Mouse (Mus musculus) embryo, embryonic 10.5 days (tissue): ENCODE measurements around the gene Chchd6.

Experiments
- DNase-seq: peaks from one replicate; pipeline ENCODE4 v3.0.0-alpha.2; 2015; ENCODE audit warnings: low spot score

Gene Chchd6

GRCm38 (mm10) chr6:89452976-89453674 is 142.3 kb downstream of the Chchd6 start:
- DNase-seq, result peak; percentile 3

- no peak for DNase-seq
These were observed 143.1 kb downstream of the Chchd6 start for GRCm38 (mm10) chr6:89452356-89452755.

GRCm38 (mm10) chr6:89448736-89449135 is 146.7 kb downstream of the Chchd6 start:
- DNase-seq, result no peak

- no peak for DNase-seq
These were observed 154.8 kb downstream of the Chchd6 start for GRCm38 (mm10) chr6:89440671-89441070.

GRCm38 (mm10) chr6:89431920-89432482 is 163.5 kb downstream of the Chchd6 start:
- DNase-seq, result no peak

GRCm38 (mm10) chr6:89430749-89431148 is 164.7 kb downstream of the Chchd6 start:
- DNase-seq, result no peak

GRCm38 (mm10) chr6:89428661-89429375 is 166.6 kb downstream of the Chchd6 start:
- no peak for DNase-seq

- DNase-seq, result no peak
These were observed 171.0 kb downstream of the Chchd6 start for GRCm38 (mm10) chr6:89424461-89424860.

- no peak for DNase-seq
These were observed 172.8 kb downstream of the Chchd6 start for GRCm38 (mm10) chr6:89422621-89423020.

GRCm38 (mm10) chr6:89421922-89422321 is 173.5 kb downstream of the Chchd6 start:
- no peak for DNase-seq

GRCm38 (mm10) chr6:89421503-89421902 is 173.9 kb downstream of the Chchd6 start:
- DNase-seq, result no peak

- no peak for DNase-seq
These were observed 174.7 kb downstream of the Chchd6 start for GRCm38 (mm10) chr6:89420756-89421155.

- no peak for DNase-seq
These were observed 175.3 kb downstream of the Chchd6 start for GRCm38 (mm10) chr6:89420110-89420509.

- no peak for DNase-seq
These were observed 176.2 kb downstream of the Chchd6 start for GRCm38 (mm10) chr6:89419066-89419815.

GRCm38 (mm10) chr6:89416030-89416595 is 179.3 kb downstream of the Chchd6 start:
- DNase-seq, result no peak

GRCm38 (mm10) chr6:89415091-89415490 is 180.4 kb downstream of the Chchd6 start:
- no peak for DNase-seq

GRCm38 (mm10) chr6:89414126-89414525 is 181.3 kb downstream of the Chchd6 start:
- no peak for DNase-seq

- DNase-seq, result no peak
These were observed 182.0 kb downstream of the Chchd6 start for GRCm38 (mm10) chr6:89413481-89413884.

GRCm38 (mm10) chr6:89412562-89412961 is 182.9 kb downstream of the Chchd6 start:
- no peak for DNase-seq

GRCm38 (mm10) chr6:89409041-89409440 is 186.4 kb downstream of the Chchd6 start:
- no peak for DNase-seq

GRCm38 (mm10) chr6:89408259-89408658 is 187.2 kb downstream of the Chchd6 start:
- DNase-seq, result no peak

- DNase-seq, result no peak
These were observed 188.1 kb downstream of the Chchd6 start for GRCm38 (mm10) chr6:89407247-89407889.
